Mouse (Mus musculus) G1E-ER4 (cell line): ENCODE measurements around the gene Odf2. TPM values are rescaled to one million over a fixed set of nuclear protein-coding genes. Genes with fewer than 3 reads are reported as not detected.

Experiments
- GATA1 ChIP-seq: IDR thresholded peaks from one replicate; pipeline ENCODE4 v1.8.0; 2012; ENCODE audit warnings: low read length, inconsistent platforms
- polyA plus RNA-seq: library from polyadenylated mRNA; stranded (reverse); fragments of >175 nt; gene quantifications from 2 replicates; pipeline ENCODE4 v1.2.3, GENCODE M21; 2012

Gene Odf2
- polyA plus RNA-seq = 16.8 and 23.7 TPM in 2 replicates

- TF ChIP-seq GATA1 = no peak
Observed at GRCm38 (mm10) chr2:29889066-29889944, at the start of gene Odf2. Odf2 (plus strand) TSS chr2:29889221.

- no peak for TF ChIP-seq GATA1
Observed at GRCm38 (mm10) chr2:29839460-29839859, 49.6 kb upstream of the Odf2 start.

- no peak for TF ChIP-seq GATA1
Observed at GRCm38 (mm10) chr2:29843231-29844105, 45.6 kb upstream of the Odf2 start.

GRCm38 (mm10) chr2:29844115-29844514 lies 44.9 kb upstream of the Odf2 start:
- no peak for TF ChIP-seq GATA1

- TF ChIP-seq GATA1 = no peak
Observed at GRCm38 (mm10) chr2:29844661-29845060, 44.4 kb upstream of the Odf2 start.

GRCm38 (mm10) chr2:29845636-29846035 lies 43.4 kb upstream of the Odf2 start:
- TF ChIP-seq GATA1 = no peak

GRCm38 (mm10) chr2:29846061-29846853 lies 42.8 kb upstream of the Odf2 start:
- no peak for TF ChIP-seq GATA1

- no peak for TF ChIP-seq GATA1
Observed at GRCm38 (mm10) chr2:29846911-29847310, 42.1 kb upstream of the Odf2 start.

- TF ChIP-seq GATA1 = no peak
Observed at GRCm38 (mm10) chr2:29849041-29849440, 40.0 kb upstream of the Odf2 start.

GRCm38 (mm10) chr2:29849841-29850480 lies 39.1 kb upstream of the Odf2 start:
- no peak for TF ChIP-seq GATA1

- TF ChIP-seq GATA1 = no peak
Observed at GRCm38 (mm10) chr2:29852957-29853485, 36.0 kb upstream of the Odf2 start.

GRCm38 (mm10) chr2:29853736-29854135 lies 35.3 kb upstream of the Odf2 start:
- no peak for TF ChIP-seq GATA1

- no peak for TF ChIP-seq GATA1
Observed at GRCm38 (mm10) chr2:29855585-29856210, 33.3 kb upstream of the Odf2 start.
